ENCODE assay signal across 8 mouse cellular contexts in genomic region chr2:128699201-128699885, GRCm38 (mm10). TPM values are rescaled to one million over a fixed set of nuclear protein-coding genes. Genes with fewer than 3 reads are reported as not detected.
DNase-seq lines count a peak whose midpoint lies in the region; ATAC-seq lines count a peak whose summit lies in the region.

No protein-coding gene starts in this region.

- H3K36me3 ChIP-seq in erythroblast, embryonic 14.5 days (ENCODE audit: control insufficient read depth), result no peaks in the 10 kb centered on the region
- H3K36me3 ChIP-seq in lung, embryonic 15.5 days, result no peaks in the 10 kb centered on the region

- no peaks in the 10 kb centered on the region for H3K4me1 ChIP-seq in erythroblast, embryonic 14.5 days (ENCODE audit: control insufficient read depth)
- peaks cover 14% of the 10 kb centered on the region for H3K4me1 ChIP-seq in lung, embryonic 15.5 days

- peak; percentile 59 for DNase-seq in adrenal gland, adult 2 months
- peak; percentile 66 for DNase-seq in forelimb bud, embryonic 11.5 days (ENCODE audit: low read depth, low spot score)
- DNase-seq in kidney, adult 11 months, result peak; percentile 85
- peak; percentile 59 for DNase-seq in ovary, postnatal 36 days (ENCODE audit: low spot score)
- no peak for DNase-seq in cerebellum, postnatal 36 days

- peak overlapping the region; percentile 52 for H3K4me3 ChIP-seq in erythroblast, embryonic 14.5 days (replicated peaks)
- H3K4me3 ChIP-seq in lung, embryonic 15.5 days, result peak overlapping the region; percentile 68

- peak overlapping the region; percentile 72 for H3K9ac ChIP-seq in lung, embryonic 15.5 days

- H3K27ac ChIP-seq in lung, embryonic 15.5 days, result peak overlapping the region; percentile 91

- WGBS in lung, embryonic 15.5 days, result 1% methylated on average over 24 of the region's 24 CpGs

- no peaks in the 10 kb centered on the region for H3K9me3 ChIP-seq in erythroblast, embryonic 14.5 days (ENCODE audit: control insufficient read depth, low read length)
- no peaks in the 10 kb centered on the region for H3K9me3 ChIP-seq in lung, embryonic 15.5 days

- peak overlapping the region; percentile 91 for H3K4me2 ChIP-seq in lung, embryonic 15.5 days

- H3K27me3 ChIP-seq in erythroblast, embryonic 14.5 days (ENCODE audit: control insufficient read depth), result peaks cover 52% of the 10 kb centered on the region
- H3K27me3 ChIP-seq in lung, embryonic 15.5 days, result no peaks in the 10 kb centered on the region

- no peak for ATAC-seq in erythroblast, adult 5-6 weeks (replicated peaks; ENCODE audit: low FRiP score, poor library complexity, severe bottlenecking)
- ATAC-seq in lung, embryonic 15.5 days (ENCODE audit: borderline replicate concordance, extremely low read depth, low FRiP score, low TSS enrichment), result no peak

RNA-seq across cellular contexts. Expression of gene Mertk, which starts 0.6 kb away (rescaled TPM):
- polyA plus RNA-seq in erythroblast, embryonic 14.5 days (2012), result 0.04 TPM in 1 of 2 replicates, not detected in the other
- 2.1 and 2.9 TPM in 2 replicates for total RNA-seq in erythroblast, adult 5-6 weeks (2015; ENCODE audit: low replicate concordance)
- 2.6 TPM in 2 replicates for total RNA-seq in erythroblast, adult 5-6 weeks (2017; ENCODE audit: low replicate concordance)
- total RNA-seq in adrenal gland, adult 2 months (2021), result 10 to 100 TPM in 1 of 2 experiments, 1 to 10 TPM in 1; 9.6 to 12.5 TPM
- polyA plus RNA-seq in adrenal gland, adult 2 months (2012; rRNA removed), result 2.2 and 2.9 TPM in 2 replicates
- polyA plus RNA-seq in lung, embryonic 15.5 days (2015; fragmentation: Nextera tagmentation; extraction: Ambion mirVana), result 4.1 and 5.6 TPM in 2 replicates

RNA-seq across cellular contexts. Expression of gene Anapc1, which starts 12.2 kb away (rescaled TPM):
- polyA plus RNA-seq in erythroblast, embryonic 14.5 days (2012), result 2.4 and 2.8 TPM in 2 replicates
- total RNA-seq in erythroblast, adult 5-6 weeks (2015; ENCODE audit: low replicate concordance), result 16.9 and 23.2 TPM in 2 replicates
- 26.8 and 30.1 TPM in 2 replicates for total RNA-seq in erythroblast, adult 5-6 weeks (2017; ENCODE audit: low replicate concordance)
- 10 to 100 TPM; 60.9 to 89.3 TPM for total RNA-seq in adrenal gland, adult 2 months (2021)
- polyA plus RNA-seq in adrenal gland, adult 2 months (2012; rRNA removed), result 27.2 and 34.4 TPM in 2 replicates
- 67.2 and 71.8 TPM in 2 replicates for polyA plus RNA-seq in lung, embryonic 15.5 days (2015; fragmentation: Nextera tagmentation; extraction: Ambion mirVana)

Comparison
In these comparisons a context has a peak if more than half of its experiments do, and no peak if none do; other contexts are left out.
1. DNase-seq: peak in adrenal gland, adult 2 months (single experiment), forelimb bud, embryonic 11.5 days (single experiment), kidney, adult 11 months (single experiment) and ovary, postnatal 36 days (single experiment); none in cerebellum, postnatal 36 days (0 of 2).